ENCODE assay signal across 8 mouse cellular contexts in genomic region chr3:123371766-123372535, GRCm38 (mm10). TPM values are rescaled to one million over a fixed set of nuclear protein-coding genes. Genes with fewer than 3 reads are reported as not detected.
DNase-seq lines count a peak whose midpoint lies in the region; ATAC-seq and TF ChIP-seq lines count a peak whose summit lies in the region.

No protein-coding gene starts in this region.

- H3K4me2 ChIP-seq in embryonic facial prominence, embryonic 11.5 days (ENCODE audit: low read depth, low read length): no peak overlapping the region
- no peak overlapping the region for H3K4me2 ChIP-seq in limb, embryonic 11.5 days (ENCODE audit: low read depth, severe bottlenecking)
- H3K4me2 ChIP-seq in midbrain, embryonic 14.5 days (ENCODE audit: low read length): no peak overlapping the region
- no peak overlapping the region for H3K4me2 ChIP-seq in stomach, postnatal 0 days (replicated peaks; ENCODE audit: low read depth)

- H3K4me1 ChIP-seq in embryonic facial prominence, embryonic 11.5 days (ENCODE audit: control insufficient read depth, insufficient read depth, low read length): no peaks in the 10 kb centered on the region
- no peaks in the 10 kb centered on the region for H3K4me1 ChIP-seq in limb, embryonic 11.5 days (ENCODE audit: control insufficient read depth, insufficient read depth, low read length)
- H3K4me1 ChIP-seq in midbrain, embryonic 14.5 days (ENCODE audit: control insufficient read depth, insufficient read depth, low read length): no peaks in the 10 kb centered on the region
- H3K4me1 ChIP-seq in stomach, postnatal 0 days (replicated peaks; ENCODE audit: control insufficient read depth, insufficient read depth): no peaks in the 10 kb centered on the region

- no peak for TF ChIP-seq EP300 in stomach, postnatal 0 days (optimal IDR thresholded peaks at IDR 0.05)

- H3K27ac ChIP-seq in embryonic facial prominence, embryonic 11.5 days (replicated peaks; ENCODE audit: low read depth, low read length): no peak overlapping the region
- H3K27ac ChIP-seq in limb, embryonic 11.5 days (replicated peaks; ENCODE audit: low read depth, low read length): no peak overlapping the region
- H3K27ac ChIP-seq in midbrain, embryonic 14.5 days (replicated peaks; ENCODE audit: low read depth, low read length): no peak overlapping the region
- H3K27ac ChIP-seq in stomach, postnatal 0 days (replicated peaks): no peak overlapping the region

- ATAC-seq in embryonic facial prominence, embryonic 11.5 days (replicated peaks; ENCODE audit: insufficient number of reproducible peaks, low FRiP score, low TSS enrichment, low read depth): peak; percentile 65
- peak; percentile 65; the same call in 1 of the 2 replicates for ATAC-seq in limb, embryonic 11.5 days (ENCODE audit: insufficient number of reproducible peaks, low FRiP score, low TSS enrichment, low read depth)
- ATAC-seq in midbrain, embryonic 14.5 days (ENCODE audit: low FRiP score, low TSS enrichment): peak; percentile 58
- ATAC-seq in stomach, postnatal 0 days (ENCODE audit: low FRiP score, low TSS enrichment): peak; percentile 88

- WGBS in embryonic facial prominence, embryonic 11.5 days: 35% methylated on average over 11 of the region's 11 CpGs
- 36% methylated on average over 11 of the region's 11 CpGs for WGBS in limb, embryonic 11.5 days
- WGBS in midbrain, embryonic 14.5 days: 34% methylated on average over 11 of the region's 11 CpGs
- WGBS in stomach, postnatal 0 days: 30% methylated on average over 11 of the region's 11 CpGs

- no peaks in the 10 kb centered on the region for H3K9me3 ChIP-seq in embryonic facial prominence, embryonic 11.5 days (replicated peaks; ENCODE audit: control insufficient read depth, low read length)
- no peaks in the 10 kb centered on the region for H3K9me3 ChIP-seq in limb, embryonic 11.5 days (ENCODE audit: control insufficient read depth, low read length)
- no peaks in the 10 kb centered on the region for H3K9me3 ChIP-seq in midbrain, embryonic 14.5 days (ENCODE audit: control insufficient read depth, low read length)
- no peaks in the 10 kb centered on the region for H3K9me3 ChIP-seq in stomach, postnatal 0 days (ENCODE audit: control insufficient read depth, low read length)

- peak; percentile 25 for DNase-seq in thymus, postnatal 4 days
- no peak for DNase-seq in thymus, postnatal 10 days (ENCODE audit: low spot score in 2 of 2)
- DNase-seq in embryonic facial prominence, embryonic 11.5 days (ENCODE audit: low spot score): peak; percentile 86
- DNase-seq in heart, adult 11 months: peak; percentile 96
- peak; percentile 69 for DNase-seq in kidney, adult 18-20 months
- DNase-seq in limb, embryonic 11.5 days (ENCODE audit: low spot score): peak; percentile 72
- DNase-seq in midbrain, embryonic 14.5 days: peak; percentile 87
- peak; percentile 66 for DNase-seq in stomach, postnatal 0 days (ENCODE audit: low spot score)

- H3K4me3 ChIP-seq in embryonic facial prominence, embryonic 11.5 days (ENCODE audit: low read depth, low read length): no peak overlapping the region
- H3K4me3 ChIP-seq in limb, embryonic 11.5 days (ENCODE audit: low read depth, low read length): no peak overlapping the region
- no peak overlapping the region for H3K4me3 ChIP-seq in midbrain, embryonic 14.5 days (replicated peaks; ENCODE audit: low read depth, low read length)
- no peak overlapping the region for H3K4me3 ChIP-seq in stomach, postnatal 0 days (ENCODE audit: low read depth, low read length)

- no peak overlapping the region for H3K9ac ChIP-seq in embryonic facial prominence, embryonic 11.5 days (replicated peaks; ENCODE audit: low read length)
- no peak overlapping the region for H3K9ac ChIP-seq in limb, embryonic 11.5 days (ENCODE audit: low read length)
- no peak overlapping the region for H3K9ac ChIP-seq in midbrain, embryonic 14.5 days (replicated peaks; ENCODE audit: low read length)
- H3K9ac ChIP-seq in stomach, postnatal 0 days (ENCODE audit: low read length): no peak overlapping the region

- H3K36me3 ChIP-seq in embryonic facial prominence, embryonic 11.5 days (replicated peaks; ENCODE audit: control insufficient read depth, insufficient read depth, low read depth, low read length): peaks cover 2% of the 10 kb centered on the region; the same call in 1 of the 2 replicates
- H3K36me3 ChIP-seq in limb, embryonic 11.5 days (ENCODE audit: control insufficient read depth, insufficient read depth, low read length): peaks cover 5% of the 10 kb centered on the region
- H3K36me3 ChIP-seq in midbrain, embryonic 14.5 days (ENCODE audit: control insufficient read depth, insufficient read depth, low read length): peaks cover 45% of the 10 kb centered on the region
- peaks cover 11% of the 10 kb centered on the region for H3K36me3 ChIP-seq in stomach, postnatal 0 days (ENCODE audit: control insufficient read depth, insufficient read depth, low read length)

- peak; percentile 90 for TF ChIP-seq CTCF in stomach, postnatal 0 days (IDR thresholded peaks at IDR 0.05; ENCODE audit: low read depth)

- H3K27me3 ChIP-seq in embryonic facial prominence, embryonic 11.5 days (ENCODE audit: control insufficient read depth, insufficient read depth, low read length): no peaks in the 10 kb centered on the region
- no peaks in the 10 kb centered on the region for H3K27me3 ChIP-seq in limb, embryonic 11.5 days (ENCODE audit: control insufficient read depth, insufficient read depth, low read length)
- H3K27me3 ChIP-seq in midbrain, embryonic 14.5 days (ENCODE audit: control insufficient read depth, insufficient read depth, low read length): no peaks in the 10 kb centered on the region
- H3K27me3 ChIP-seq in stomach, postnatal 0 days (ENCODE audit: control insufficient read depth, insufficient read depth, low read length): no peaks in the 10 kb centered on the region

RNA-seq across cellular contexts. Expression of gene Mettl14, which starts 14.0 kb away (rescaled TPM):
- 27.9 TPM in 2 replicates for polyA plus RNA-seq in embryonic facial prominence, embryonic 11.5 days (2014; fragmentation: Nextera tagmentation; extraction: Ambion mirVana)
- polyA plus RNA-seq in limb, embryonic 11.5 days (2014; fragmentation: Nextera tagmentation; extraction: Ambion mirVana): 26.9 and 28.5 TPM in 2 replicates
- polyA plus RNA-seq in midbrain, embryonic 14.5 days (2014; fragmentation: Nextera tagmentation; extraction: Ambion mirVana): 14.6 and 20.4 TPM in 2 replicates
- 10.5 and 11.3 TPM in 2 replicates for polyA plus RNA-seq in stomach, postnatal 0 days (2015; fragmentation: Nextera tagmentation; extraction: Ambion mirVana)

Comparison
In these comparisons a context has a peak if more than half of its experiments do, and no peak if none do; other contexts are left out.
1. DNase-seq: peak in thymus, postnatal 4 days (single experiment), embryonic facial prominence, embryonic 11.5 days (single experiment), heart, adult 11 months (single experiment), kidney, adult 18-20 months (single experiment), limb, embryonic 11.5 days (single experiment), midbrain, embryonic 14.5 days (single experiment) and stomach, postnatal 0 days (single experiment); none in thymus, postnatal 10 days (0 of 2).
2. Peak in every context shown above with its lines, with median percentiles within 50 percentile points of each other: ATAC-seq.